Mouse (Mus musculus): Measurements from ENCODE around the gene Bmp10. TPM values are rescaled to one million over a fixed set of nuclear protein-coding genes. Genes with fewer than 3 reads are reported as not detected.

The Bmp10 gene
- 3.7 and 7.5 TPM in 2 replicates for polyA plus RNA-seq (2015; fragmentation: Nextera tagmentation; extraction: Ambion mirVana)

GRCm38 (mm10) chr6:87428487-87429044 lies at the start of gene Bmp10:
TSS of gene Bmp10 (plus strand) at chr6:87428994.
- peak within 1 kb of the TSS; percentile 55 for H3K27ac ChIP-seq (ENCODE audit: low read length)
- H3K4me2 ChIP-seq (ENCODE audit: low read depth, low read length), result peak within 1 kb of the TSS; percentile 2; the same call in 1 of the 2 replicates
- peaks cover 9% of the 10 kb centered on the region for H3K4me1 ChIP-seq (ENCODE audit: control insufficient read depth, insufficient read depth, low read length)
- no peaks in the 10 kb centered on the region for H3K9me3 ChIP-seq (replicated peaks; ENCODE audit: control insufficient read depth, low read length)
- H3K36me3 ChIP-seq (ENCODE audit: control insufficient read depth, insufficient read depth), result no peaks in the 10 kb centered on the region
- peak within 1 kb of the TSS; percentile 50 for H3K9ac ChIP-seq (ENCODE audit: low read length)
- peak within 1 kb of the TSS; percentile 41 for H3K4me3 ChIP-seq (ENCODE audit: low read length)
- WGBS, result 43% methylated on average over 7 of the region's 7 CpGs
- peaks cover 38% of the 10 kb centered on the region for H3K27me3 ChIP-seq (ENCODE audit: control insufficient read depth, insufficient read depth, low read length)
- ATAC-seq (replicated peaks; ENCODE audit: extremely low read depth, insufficient read depth, low FRiP score), result no peak

GRCm38 (mm10) chr6:87383926-87384691 lies 44.7 kb upstream of the Bmp10 start:
- 11% methylated on average over 24 of the region's 24 CpGs for WGBS
- Histone ChIP-seq H3K27me3 (ENCODE audit: control insufficient read depth, insufficient read depth, low read length) (peaks cover 47% of the 10 kb centered on the region), H3K4me3 (ENCODE audit: low read length) (peak overlapping the region; percentile 41), H3K4me1 (ENCODE audit: control insufficient read depth, insufficient read depth, low read length) (peaks cover 9% of the 10 kb centered on the region; the same call in 1 of the 2 replicates), H3K4me2 (ENCODE audit: low read depth, low read length) (peak overlapping the region; percentile 64), H3K9me3 (replicated peaks; ENCODE audit: control insufficient read depth, low read length) (no peaks in the 10 kb centered on the region), H3K9ac (ENCODE audit: low read length) (0 out of 2 replicates have a peak overlapping the region, but pooled peaks have one; percentile 27), H3K27ac (ENCODE audit: low read length) (no peak overlapping the region), H3K36me3 (ENCODE audit: control insufficient read depth, insufficient read depth) (no peaks in the 10 kb centered on the region)
- no peak for ATAC-seq (replicated peaks; ENCODE audit: extremely low read depth, insufficient read depth, low FRiP score)

- no peaks in the 10 kb centered on the region for H3K9me3 ChIP-seq (replicated peaks; ENCODE audit: control insufficient read depth, low read length)
- no peak overlapping the region for H3K9ac ChIP-seq (ENCODE audit: low read length)
- H3K27ac ChIP-seq (ENCODE audit: low read length), result no peak overlapping the region
- ATAC-seq (replicated peaks; ENCODE audit: extremely low read depth, insufficient read depth, low FRiP score), result no peak
- H3K4me3 ChIP-seq (ENCODE audit: low read length), result no peak overlapping the region; the same call in 1 of the 2 replicates
- WGBS, result 33% methylated on average over 6 of the region's 6 CpGs
- peaks cover 9% of the 10 kb centered on the region; the same call in 1 of the 2 replicates for H3K4me1 ChIP-seq (ENCODE audit: control insufficient read depth, insufficient read depth, low read length)
- H3K4me2 ChIP-seq (ENCODE audit: low read depth, low read length), result peak overlapping the region; percentile 64
- H3K36me3 ChIP-seq (ENCODE audit: control insufficient read depth, insufficient read depth), result no peaks in the 10 kb centered on the region
- peaks cover 45% of the 10 kb centered on the region for H3K27me3 ChIP-seq (ENCODE audit: control insufficient read depth, insufficient read depth, low read length)
Observed at GRCm38 (mm10) chr6:87384761-87385160, 44.0 kb upstream of the Bmp10 start.

- H3K4me1 ChIP-seq (ENCODE audit: control insufficient read depth, insufficient read depth, low read length), result peaks cover 9% of the 10 kb centered on the region; the same call in 1 of the 2 replicates
- no peaks in the 10 kb centered on the region for H3K36me3 ChIP-seq (ENCODE audit: control insufficient read depth, insufficient read depth)
- H3K27ac ChIP-seq (ENCODE audit: low read length), result no peak overlapping the region
- WGBS, result 9% methylated on average over 7 of the region's 7 CpGs
- no peaks in the 10 kb centered on the region for H3K9me3 ChIP-seq (replicated peaks; ENCODE audit: control insufficient read depth, low read length)
- H3K27me3 ChIP-seq (ENCODE audit: control insufficient read depth, insufficient read depth, low read length), result peaks cover 53% of the 10 kb centered on the region
- H3K4me2 ChIP-seq (ENCODE audit: low read depth, low read length), result no peak overlapping the region
- no peak for ATAC-seq (replicated peaks; ENCODE audit: extremely low read depth, insufficient read depth, low FRiP score)
- no peak overlapping the region for H3K9ac ChIP-seq (ENCODE audit: low read length)
- no peak overlapping the region for H3K4me3 ChIP-seq (ENCODE audit: low read length)
Observed at GRCm38 (mm10) chr6:87386203-87386602, 42.6 kb upstream of the Bmp10 start.

- H3K27me3 ChIP-seq (ENCODE audit: control insufficient read depth, insufficient read depth, low read length), result peaks cover 53% of the 10 kb centered on the region
- H3K27ac ChIP-seq (ENCODE audit: low read length), result no peak overlapping the region
- H3K9me3 ChIP-seq (replicated peaks; ENCODE audit: control insufficient read depth, low read length), result no peaks in the 10 kb centered on the region
- 74% methylated on average over 10 of the region's 10 CpGs for WGBS
- H3K4me1 ChIP-seq (ENCODE audit: control insufficient read depth, insufficient read depth, low read length), result peaks cover 9% of the 10 kb centered on the region; the same call in 1 of the 2 replicates
- H3K4me3 ChIP-seq (ENCODE audit: low read length), result no peak overlapping the region
- no peak for ATAC-seq (replicated peaks; ENCODE audit: extremely low read depth, insufficient read depth, low FRiP score)
- H3K9ac ChIP-seq (ENCODE audit: low read length), result no peak overlapping the region
- no peak overlapping the region for H3K4me2 ChIP-seq (ENCODE audit: low read depth, low read length)
- H3K36me3 ChIP-seq (ENCODE audit: control insufficient read depth, insufficient read depth), result no peaks in the 10 kb centered on the region
Observed at GRCm38 (mm10) chr6:87386681-87387080, 42.1 kb upstream of the Bmp10 start.

- ATAC-seq (replicated peaks; ENCODE audit: extremely low read depth, insufficient read depth, low FRiP score), result no peak
- H3K4me2 ChIP-seq (ENCODE audit: low read depth, low read length), result no peak within 1 kb of the TSS
- H3K9ac ChIP-seq (ENCODE audit: low read length), result no peak within 1 kb of the TSS
- H3K27ac ChIP-seq (ENCODE audit: low read length), result no peak within 1 kb of the TSS
- peaks cover 12% of the 10 kb centered on the region; the same call in 1 of the 2 replicates for H3K4me1 ChIP-seq (ENCODE audit: control insufficient read depth, insufficient read depth, low read length)
- peaks cover 42% of the 10 kb centered on the region for H3K27me3 ChIP-seq (ENCODE audit: control insufficient read depth, insufficient read depth, low read length)
- 53% methylated on average over 7 of the region's 7 CpGs for WGBS
- H3K4me3 ChIP-seq (ENCODE audit: low read length), result no peak within 1 kb of the TSS
- H3K9me3 ChIP-seq (replicated peaks; ENCODE audit: control insufficient read depth, low read length), result no peaks in the 10 kb centered on the region
- no peaks in the 10 kb centered on the region for H3K36me3 ChIP-seq (ENCODE audit: control insufficient read depth, insufficient read depth)
Observed at GRCm38 (mm10) chr6:87388877-87389276, 39.9 kb upstream of the Bmp10 start, which contains the start of gene Gkn3. TSS of gene Gkn3 (minus strand) at chr6:87388935.

- Histone ChIP-seq H3K9ac (ENCODE audit: low read length) (no peak overlapping the region), H3K4me1 (ENCODE audit: control insufficient read depth, insufficient read depth, low read length) (peaks cover 7% of the 10 kb centered on the region; the same call in 1 of the 2 replicates), H3K4me3 (ENCODE audit: low read length) (no peak overlapping the region), H3K27me3 (ENCODE audit: control insufficient read depth, insufficient read depth, low read length) (peaks cover 38% of the 10 kb centered on the region), H3K9me3 (replicated peaks; ENCODE audit: control insufficient read depth, low read length) (no peaks in the 10 kb centered on the region), H3K36me3 (ENCODE audit: control insufficient read depth, insufficient read depth) (no peaks in the 10 kb centered on the region), H3K27ac (ENCODE audit: low read length) (no peak overlapping the region), H3K4me2 (ENCODE audit: low read depth, low read length) (no peak overlapping the region)
- 27% methylated on average over 5 of the region's 5 CpGs for WGBS
- ATAC-seq (replicated peaks; ENCODE audit: extremely low read depth, insufficient read depth, low FRiP score), result no peak
Observed at GRCm38 (mm10) chr6:87389455-87389989, 39.3 kb upstream of the Bmp10 start.

- WGBS, result 59% methylated on average over 8 of the region's 8 CpGs
Observed at GRCm38 (mm10) chr6:87393466-87394205, 35.2 kb upstream of the Bmp10 start.

More at GRCm38 (mm10) chr6:87393466-87394205, 35.2 kb upstream of the Bmp10 start:
- no peak for ATAC-seq (replicated peaks; ENCODE audit: extremely low read depth, insufficient read depth, low FRiP score)
- Histone ChIP-seq H3K36me3 (ENCODE audit: control insufficient read depth, insufficient read depth) (no peaks in the 10 kb centered on the region), H3K4me2 (ENCODE audit: low read depth, low read length) (no peak overlapping the region), H3K4me1 (ENCODE audit: control insufficient read depth, insufficient read depth, low read length) (peaks cover 7% of the 10 kb centered on the region; the same call in 1 of the 2 replicates), H3K27ac (ENCODE audit: low read length) (no peak overlapping the region), H3K4me3 (ENCODE audit: low read length) (no peak overlapping the region), H3K9ac (ENCODE audit: low read length) (no peak overlapping the region), H3K9me3 (replicated peaks; ENCODE audit: control insufficient read depth, low read length) (no peaks in the 10 kb centered on the region), H3K27me3 (ENCODE audit: control insufficient read depth, insufficient read depth, low read length) (peaks cover 42% of the 10 kb centered on the region)
